Mouse (Mus musculus): Measurements from ENCODE around the gene Kcna1.

Gene Kcna1

DNA sequence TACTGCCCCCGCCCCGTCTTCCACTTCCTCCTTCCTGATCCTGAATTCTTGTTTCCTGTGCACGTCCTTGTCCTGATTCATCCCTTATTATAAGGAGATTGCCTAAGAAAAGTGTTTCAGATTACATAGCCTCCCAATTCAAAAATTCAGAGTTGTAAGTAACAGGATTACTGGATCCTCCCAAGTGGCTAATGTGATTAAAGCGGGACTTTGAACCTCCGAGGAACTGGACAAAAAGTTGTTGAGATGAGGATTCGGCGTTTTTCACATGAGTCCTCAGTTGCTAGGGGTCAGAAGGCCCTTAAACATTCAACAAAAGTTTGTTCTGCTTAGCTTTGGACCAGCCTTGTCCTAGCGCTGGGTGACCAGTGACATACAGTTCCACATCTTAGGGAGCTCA lies at the start of gene Kcna1:
Gene Kcna1, minus strand, starts transcription at position 4 of the 400 bp plus-strand sequence.
- no peak for DNase-seq (ENCODE audit: low spot score in 2 of 2)

DNA sequence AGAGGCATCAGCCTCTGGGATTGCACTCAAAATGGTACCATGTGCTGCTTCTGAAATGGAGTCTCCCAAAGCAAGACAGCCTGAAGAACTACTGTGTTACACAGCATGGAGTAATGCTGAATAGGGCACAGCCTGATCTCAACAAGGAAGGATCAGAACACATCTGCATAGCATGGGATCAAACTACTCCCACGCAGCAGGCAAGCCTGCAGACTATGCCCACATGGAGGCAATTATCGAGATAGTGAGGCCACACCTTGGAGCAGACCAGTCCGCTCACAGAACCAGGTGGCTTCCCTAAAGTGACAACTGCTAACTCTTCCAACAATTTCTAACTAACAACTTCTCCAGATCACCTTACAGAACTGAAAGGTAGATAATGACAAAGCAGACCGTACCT lies 40.9 kb upstream of the Kcna1 start:
- DNase-seq (ENCODE audit: low spot score in 2 of 2), result no peak

DNA sequence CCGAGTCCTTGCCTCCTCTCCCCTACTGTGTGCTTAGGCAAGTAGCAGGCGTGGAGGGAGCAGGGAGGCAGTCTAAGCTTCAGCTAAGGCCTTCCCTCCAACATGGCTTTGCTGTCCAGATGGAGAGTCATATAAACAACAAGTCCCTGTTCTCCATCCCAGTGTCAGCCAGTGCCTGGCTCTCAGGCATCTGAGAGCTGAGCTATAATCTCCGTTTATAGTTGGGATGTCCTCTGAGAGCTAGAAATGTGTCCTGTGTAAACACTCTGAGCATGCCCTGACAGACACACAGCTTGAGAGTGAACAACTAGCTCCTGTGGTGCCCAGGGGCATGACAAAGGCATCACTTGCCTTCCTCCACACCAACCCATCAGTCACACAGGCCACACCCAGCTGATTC lies 39.0 kb upstream of the Kcna1 start:
- DNase-seq (ENCODE audit: low spot score in 2 of 2), result no peak

DNA sequence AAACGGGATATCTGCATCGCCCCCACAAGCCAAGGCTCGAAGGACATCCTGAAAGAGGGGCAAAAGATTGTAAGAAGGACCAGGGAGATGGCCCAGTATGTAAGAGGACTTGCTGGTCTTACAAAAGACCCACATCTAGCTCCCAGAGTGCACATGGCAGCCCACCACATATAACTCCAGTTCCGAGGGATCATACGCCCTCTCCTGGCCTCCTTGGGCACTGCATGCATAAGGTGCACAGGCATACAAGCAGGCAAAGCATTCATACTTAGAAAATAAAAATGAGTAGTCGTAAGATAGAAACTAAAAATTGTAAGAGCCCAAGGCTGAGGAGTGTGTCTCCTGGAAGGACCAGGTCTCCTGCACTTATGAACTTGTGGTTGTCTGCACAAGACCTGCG lies 32.8 kb upstream of the Kcna1 start:
- peak; percentile 33 to 63 for DNase-seq (ENCODE audit: low spot score in 2 of 2)

DNA sequence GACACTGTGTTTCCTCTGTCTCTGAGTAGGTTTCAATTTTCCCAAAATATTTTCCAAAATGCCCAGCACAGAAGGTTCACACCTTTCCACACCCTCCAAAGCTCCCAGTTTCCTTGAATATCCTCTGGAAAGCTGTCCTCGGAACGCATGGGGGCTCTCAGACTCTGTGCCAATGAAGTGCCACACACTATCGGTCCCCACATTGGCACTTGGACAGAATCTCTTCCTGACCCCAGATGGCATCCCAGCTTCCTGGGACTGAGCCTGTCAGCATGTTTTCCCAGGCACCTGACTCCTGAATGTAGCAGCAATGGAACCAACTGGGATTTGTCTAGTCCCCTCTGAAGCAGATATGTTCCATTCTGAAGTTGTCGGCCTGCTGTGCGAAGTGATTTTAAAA lies 20.8 kb upstream of the Kcna1 start:
- DNase-seq (ENCODE audit: low spot score in 2 of 2), result peak in 1 of 2 experiments; percentile 36

DNA sequence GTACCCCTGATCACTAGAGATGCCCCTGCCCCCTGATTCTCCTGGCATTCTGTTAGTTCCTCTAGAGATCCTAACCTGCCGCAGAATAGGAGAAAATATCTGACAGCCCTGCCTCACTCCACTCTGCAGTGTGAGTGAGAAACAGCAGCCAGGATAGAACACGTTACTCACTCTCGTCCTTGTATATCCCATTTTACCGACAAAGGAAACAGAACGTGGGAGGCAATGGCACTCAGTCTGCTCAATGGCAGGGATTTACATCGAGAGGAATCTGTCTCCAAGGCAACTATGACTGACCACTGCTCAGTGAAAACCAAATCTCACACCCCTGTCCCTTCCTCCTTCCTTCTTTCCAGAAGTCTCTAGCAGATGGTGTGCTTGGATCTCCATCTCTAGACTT lies 19.9 kb upstream of the Kcna1 start:
- no peak for DNase-seq (ENCODE audit: low spot score in 2 of 2)

DNA sequence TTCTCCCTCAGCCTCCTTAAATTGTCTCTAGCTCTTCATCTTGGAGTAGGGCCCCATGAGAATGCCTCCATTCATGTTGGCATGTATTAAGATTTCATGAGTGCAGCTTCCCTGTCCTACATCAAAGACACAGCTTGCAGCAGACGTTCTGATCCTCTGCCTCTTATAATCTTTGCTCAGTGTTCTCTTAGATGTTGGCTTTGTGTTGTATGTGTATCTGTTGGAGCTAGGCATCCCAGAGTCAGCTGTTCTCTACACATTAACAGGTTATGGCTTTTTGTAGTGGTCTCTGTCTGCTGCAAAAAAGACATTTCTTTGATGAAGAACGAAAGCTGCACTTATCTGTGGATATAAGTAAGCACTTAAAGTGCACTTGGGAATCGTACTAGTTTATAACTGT lies 18.4 kb upstream of the Kcna1 start:
- no peak for DNase-seq (ENCODE audit: low spot score in 2 of 2)

DNA sequence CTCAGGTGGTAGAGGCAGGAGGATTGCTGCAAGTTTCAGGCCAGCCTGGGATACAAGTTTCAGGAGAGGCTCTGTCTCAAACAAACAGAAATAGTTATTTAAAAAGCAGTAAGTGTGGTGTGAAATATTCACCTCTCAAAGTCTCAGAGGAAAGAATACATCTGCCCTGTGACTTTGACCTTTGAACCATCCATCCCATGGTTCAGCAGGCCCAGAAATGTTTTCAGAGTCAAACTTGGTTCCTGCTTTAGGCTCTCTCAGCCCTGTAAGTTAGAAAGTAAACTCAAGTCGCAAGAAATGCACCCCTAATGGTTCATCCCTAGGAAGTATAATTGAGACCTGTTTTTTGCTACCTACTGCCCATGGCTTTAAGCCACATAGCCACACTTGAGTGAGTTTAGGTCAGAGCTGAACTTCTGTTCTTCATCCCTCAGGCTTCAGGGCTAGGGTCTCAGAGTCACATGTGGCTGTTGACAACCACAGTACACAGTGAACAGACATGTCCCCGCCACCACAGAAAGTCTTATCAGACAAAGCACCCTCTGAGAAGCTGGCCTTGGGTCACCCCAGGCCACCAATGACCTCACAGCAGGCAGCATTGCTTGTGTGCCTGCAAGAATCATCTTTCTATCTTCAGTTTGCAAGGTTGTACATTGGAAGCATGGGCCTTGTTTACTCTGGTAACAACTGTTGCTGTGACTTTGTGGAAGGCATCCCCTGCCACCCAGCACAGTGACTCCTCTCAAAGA lies 11.6 kb upstream of the Kcna1 start:
- DNase-seq (ENCODE audit: low spot score in 2 of 2), result no peak

DNA sequence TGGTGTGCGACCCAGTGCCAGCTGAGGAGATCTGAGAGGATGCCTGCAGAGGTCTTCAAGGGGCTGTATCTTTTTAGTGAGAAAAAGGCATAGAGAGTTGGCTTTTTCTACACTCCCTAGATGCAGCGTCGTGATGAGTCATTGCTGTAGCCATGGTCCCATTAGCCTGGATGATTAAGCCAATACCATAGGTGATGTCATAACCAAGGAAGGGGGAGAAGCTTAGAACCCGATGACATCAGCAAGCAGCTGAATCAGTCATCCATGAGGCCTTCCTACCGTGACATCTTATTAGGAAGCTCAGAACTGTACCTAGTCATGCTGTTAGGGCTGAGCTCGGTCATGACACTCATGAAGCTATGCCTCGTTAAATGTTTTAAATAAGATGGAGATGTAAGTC lies 7.4 kb upstream of the Kcna1 start:
- DNase-seq (ENCODE audit: low spot score in 2 of 2), result no peak

DNA sequence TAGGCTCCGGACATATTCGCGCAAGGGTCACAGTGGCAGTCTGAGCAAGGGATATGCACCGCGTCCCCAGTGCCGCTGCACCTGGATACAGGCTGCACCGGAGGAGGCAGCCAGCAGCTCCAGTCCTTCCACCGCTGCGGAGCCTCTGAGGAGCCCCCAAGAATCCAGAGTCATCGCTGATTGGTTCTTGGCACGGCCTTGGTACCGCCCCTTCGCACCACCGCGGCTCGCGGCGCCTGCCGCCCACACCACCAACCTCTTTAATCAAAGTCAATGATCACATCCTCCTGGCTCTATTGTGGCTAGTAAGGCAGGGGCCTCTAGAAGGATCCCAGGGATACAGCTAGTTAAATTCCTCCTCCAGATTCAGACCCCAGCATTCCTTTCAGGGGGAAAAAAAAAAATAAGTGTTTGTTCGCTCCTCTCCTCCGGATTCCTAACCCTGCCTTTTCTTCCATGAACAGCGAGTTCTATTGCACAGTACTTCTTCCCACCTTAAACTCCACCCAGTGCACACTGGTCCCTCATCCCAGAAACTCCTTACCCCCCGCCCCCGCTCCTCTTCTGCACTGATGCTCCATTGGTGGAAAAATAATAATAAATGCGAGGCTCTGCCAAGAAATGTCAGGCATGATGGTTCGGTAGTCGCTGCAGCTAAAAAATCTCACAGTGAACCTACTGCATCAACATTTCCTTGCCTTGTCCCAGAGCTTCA lies 383 bp downstream of the Kcna1 start:
- DNase-seq (ENCODE audit: low spot score in 2 of 2), result peak; percentile 52 to 66

DNA sequence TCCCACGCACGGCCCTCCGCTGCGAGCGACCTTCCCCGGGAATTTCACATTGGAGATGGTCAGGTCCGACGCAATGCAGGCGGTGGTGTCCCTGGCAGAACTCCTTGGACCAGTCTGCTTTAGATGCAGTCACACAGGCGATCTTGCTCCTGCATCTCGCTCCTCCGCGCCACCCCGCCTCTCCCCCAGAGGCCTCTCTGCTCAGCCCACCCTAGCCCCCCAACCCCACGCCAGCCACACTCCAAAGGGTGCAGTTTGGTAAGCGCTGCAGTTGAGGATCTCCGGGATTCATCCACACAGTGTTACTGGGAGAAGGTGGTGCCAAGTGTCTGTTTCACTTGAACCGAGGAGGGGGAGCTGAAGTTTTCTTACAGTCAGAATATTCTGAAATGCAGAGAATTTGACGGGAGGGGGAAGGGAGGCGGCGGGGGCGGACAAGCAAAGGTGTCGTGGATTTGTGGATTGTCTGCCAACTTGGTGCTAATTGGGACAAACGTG lies 1.1 kb downstream of the Kcna1 start:
- DNase-seq (ENCODE audit: low spot score in 2 of 2), result peak in 1 of 2 experiments; percentile 27

DNA sequence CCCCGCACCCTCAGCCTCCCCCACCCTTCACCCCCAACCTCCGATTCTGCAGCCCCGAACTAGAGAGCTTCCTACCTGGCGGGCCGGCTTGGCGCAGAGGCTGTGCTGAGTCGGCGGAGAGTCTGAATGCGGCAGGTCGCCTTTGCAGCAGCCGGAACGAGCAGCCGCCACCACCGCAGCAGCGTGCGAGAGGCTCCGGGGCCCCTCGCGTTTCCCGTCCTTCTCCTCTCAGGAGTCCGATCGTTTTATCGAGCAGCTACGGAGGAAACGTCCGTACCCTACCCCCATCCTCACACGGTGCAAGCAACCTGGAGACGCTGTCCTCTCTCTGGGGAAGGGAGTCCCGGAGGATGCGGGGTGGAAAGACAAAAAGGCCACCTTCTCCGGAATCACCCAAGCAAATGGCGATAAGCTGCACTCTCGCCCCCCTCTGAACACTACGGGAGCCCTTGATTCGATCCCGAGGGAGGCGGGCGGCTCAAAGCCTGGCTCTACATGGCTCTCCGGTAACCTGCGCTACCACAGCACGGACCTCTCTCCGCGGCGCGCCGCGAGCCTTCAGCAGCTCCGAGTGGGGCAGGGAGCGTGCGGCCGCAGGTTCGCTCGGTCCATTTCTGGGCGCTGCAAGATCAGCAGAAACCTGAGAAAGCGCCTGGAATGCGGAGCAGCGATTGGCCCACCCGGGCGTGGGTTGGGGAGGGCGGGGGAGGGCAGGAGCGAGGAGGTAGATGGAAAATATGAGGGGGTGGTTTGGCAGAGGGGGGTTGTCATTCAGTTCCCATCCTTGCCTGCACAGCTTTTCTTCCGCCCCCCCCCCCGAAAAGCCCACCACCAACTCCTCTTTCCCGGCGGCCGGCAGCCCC lies 1.8 kb downstream of the Kcna1 start:
- DNase-seq (ENCODE audit: low spot score in 2 of 2), result peak in 1 of 2 experiments; percentile 37

DNA sequence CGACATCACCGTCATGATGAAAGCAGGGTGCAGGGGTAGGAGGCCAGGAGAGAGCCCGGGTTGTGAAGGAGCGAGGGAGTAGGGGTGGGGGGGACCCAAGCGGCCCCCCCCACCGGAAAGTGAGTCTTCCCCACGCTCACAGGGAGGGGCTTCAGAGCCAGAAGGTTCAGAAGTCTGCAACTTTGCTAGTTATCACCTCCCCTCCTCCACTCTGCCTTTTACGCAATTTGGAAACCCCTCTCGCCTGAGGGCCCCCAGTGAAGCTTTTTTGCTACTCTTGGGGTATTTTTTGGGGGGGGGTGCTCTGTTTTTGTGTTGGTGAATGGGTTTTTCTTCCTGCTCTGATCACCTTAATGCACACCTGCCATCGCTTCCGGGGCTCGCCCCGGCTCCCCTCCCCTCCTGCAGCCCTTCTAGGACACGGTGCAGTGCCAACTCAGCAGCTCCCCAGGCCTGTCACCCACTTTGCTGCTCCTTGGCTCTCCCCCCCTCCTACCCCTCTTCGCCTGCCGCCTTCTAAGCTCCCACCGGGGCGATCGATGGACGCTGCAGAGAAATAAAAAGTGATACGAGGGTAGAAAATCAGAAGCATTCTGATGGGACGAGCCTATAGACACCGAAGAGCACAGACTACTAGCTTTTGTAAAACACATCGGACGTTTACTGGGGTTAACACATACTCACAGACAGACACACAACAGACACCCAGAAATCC lies 2.7 kb downstream of the Kcna1 start:
- no peak for DNase-seq (ENCODE audit: low spot score in 2 of 2)

DNA sequence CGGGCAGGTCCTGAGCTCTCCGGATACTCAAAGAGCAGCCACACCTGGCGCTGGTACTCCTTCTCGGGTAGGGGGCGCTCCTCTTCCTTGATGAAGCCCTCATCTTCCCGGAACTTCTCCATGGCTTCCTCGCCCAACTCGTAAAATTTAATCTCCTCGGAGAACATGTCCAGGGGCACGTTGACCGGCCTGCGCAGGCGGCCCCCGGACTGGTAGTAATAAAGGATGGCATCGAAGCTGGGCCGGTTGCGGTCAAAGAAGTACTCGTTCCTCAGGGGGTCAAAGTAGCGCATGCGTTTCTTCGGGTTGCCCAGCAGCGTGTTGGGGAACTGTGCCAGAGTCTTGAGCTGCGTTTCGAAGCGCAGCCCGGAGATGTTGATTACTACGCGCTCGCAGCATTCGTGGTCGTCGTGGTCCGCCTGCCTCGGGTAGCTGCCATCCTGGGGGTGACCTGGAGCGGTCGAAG lies 3.3 kb downstream of the Kcna1 start:
- DNase-seq (ENCODE audit: low spot score in 2 of 2), result peak; percentile 35 to 56

DNA sequence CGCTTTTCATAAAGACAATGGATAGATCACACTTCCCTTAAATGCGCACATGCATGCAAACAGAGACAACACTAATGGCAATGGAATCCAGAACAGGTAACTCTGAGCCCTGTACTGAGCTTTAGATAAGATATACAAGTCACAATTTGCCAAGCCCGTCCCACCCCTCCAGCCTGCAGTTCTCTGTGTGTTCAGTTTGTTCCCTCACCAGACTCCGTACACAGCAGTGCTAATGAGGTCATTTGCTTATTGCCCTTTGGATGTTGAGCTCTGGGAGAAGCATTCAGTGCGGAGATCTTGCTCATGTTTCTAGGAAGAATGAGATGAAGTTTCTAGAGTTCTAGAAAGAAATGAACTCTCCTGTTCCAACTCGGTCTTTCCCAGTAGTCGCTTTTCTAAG lies 17.7 kb downstream of the Kcna1 start:
- no peak for DNase-seq (ENCODE audit: low spot score in 2 of 2)

DNA sequence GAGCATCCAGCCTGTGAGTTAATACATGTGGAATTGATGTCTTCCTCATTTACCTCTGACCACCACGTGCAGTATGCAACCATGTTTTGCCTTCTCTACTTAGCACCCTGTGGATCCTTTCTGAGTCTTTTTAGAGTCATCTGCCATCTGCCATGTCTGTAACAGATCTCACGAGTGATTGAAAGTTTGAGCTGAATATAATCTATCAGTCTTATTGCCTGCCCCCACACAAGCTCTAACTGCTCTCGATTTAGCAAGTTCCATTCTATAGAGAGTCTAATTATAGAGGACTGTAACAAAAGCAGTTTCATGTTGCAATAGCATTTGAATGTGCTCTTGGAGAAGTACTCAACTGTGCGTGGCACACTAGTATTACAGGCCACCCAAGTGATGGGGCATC lies 27.7 kb downstream of the Kcna1 start:
- no peak for DNase-seq (ENCODE audit: low spot score in 2 of 2)

DNA sequence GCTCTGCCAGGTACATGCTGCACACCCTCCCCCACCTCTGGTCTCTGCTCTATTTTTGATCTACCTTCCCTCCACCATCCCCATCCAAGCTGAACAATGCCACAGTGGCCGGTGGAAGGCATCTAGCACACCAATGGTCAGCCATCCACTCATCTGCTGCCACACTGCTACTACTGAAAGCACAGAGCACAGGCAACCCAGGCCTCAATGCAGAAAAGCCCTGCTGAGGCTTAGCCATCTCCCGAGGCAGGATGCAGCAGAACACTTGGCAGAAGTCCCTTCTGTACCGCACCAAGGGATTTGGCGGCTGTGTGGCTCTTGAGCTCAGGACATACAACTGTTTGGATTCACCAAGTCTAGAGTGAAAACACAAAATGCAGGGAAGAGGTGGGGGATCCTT lies 35.4 kb downstream of the Kcna1 start:
- DNase-seq (ENCODE audit: low spot score in 2 of 2), result no peak

DNA sequence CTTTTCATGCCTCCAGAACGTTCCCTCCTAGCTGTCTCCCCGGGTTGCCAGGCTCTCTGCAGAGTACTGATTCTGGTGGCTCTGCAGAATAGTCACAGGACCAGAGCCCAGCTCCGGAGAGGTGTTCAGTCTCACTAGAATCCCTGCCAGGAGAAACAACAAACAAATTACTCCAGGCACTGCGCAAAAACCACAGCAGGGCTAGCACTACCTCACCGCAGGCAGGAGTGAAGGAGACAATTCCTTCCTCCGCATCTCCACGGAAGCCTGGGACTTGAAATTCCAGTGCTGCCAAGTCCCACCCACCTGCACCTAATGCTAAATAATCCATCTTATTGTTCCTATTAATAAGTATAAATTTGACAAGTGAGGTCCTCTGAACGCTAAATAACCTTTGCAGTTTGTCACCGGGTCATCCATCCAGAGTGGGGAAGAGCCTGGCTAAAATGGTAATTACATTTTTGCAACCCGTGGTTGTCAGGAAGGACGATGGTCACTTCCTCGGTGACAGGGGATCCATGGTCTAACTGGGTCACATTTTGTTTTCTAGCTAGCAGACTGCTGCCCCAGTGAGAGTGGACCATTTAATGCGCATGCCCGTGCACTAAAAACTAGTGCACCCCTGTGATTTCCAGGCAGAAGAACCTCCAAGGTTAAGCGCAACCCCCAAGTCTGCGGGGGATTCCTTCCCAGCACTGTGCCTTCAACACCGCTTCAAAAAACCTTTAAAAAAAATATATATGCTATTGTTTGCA lies 36.8 kb downstream of the Kcna1 start:
- no peak for DNase-seq (ENCODE audit: low spot score in 2 of 2)

DNA sequence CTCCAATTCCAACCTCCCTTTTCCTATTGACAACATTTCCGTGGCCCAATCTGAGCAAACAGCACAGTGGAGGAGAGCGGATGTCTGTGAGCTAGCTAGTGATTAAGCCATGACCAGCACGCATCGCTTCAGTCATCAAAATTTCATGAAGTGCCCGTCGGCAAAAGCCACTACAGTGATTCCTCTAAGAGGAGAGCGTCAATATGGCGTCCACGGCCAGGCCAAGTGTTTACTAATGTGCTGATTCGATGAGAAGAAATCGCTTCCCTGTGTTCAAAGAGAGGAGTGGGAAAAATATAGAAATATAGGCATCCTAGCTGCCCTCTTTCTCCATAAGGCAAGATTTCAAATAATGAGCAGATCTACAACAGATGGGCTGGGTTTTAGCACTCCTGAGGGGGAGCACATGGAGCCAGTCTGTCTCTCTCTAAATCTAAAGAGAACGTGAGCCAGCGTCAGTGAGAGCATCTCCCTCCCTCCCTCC lies 44.3 kb downstream of the Kcna1 start:
- DNase-seq (ENCODE audit: low spot score in 2 of 2), result no peak

DNA sequence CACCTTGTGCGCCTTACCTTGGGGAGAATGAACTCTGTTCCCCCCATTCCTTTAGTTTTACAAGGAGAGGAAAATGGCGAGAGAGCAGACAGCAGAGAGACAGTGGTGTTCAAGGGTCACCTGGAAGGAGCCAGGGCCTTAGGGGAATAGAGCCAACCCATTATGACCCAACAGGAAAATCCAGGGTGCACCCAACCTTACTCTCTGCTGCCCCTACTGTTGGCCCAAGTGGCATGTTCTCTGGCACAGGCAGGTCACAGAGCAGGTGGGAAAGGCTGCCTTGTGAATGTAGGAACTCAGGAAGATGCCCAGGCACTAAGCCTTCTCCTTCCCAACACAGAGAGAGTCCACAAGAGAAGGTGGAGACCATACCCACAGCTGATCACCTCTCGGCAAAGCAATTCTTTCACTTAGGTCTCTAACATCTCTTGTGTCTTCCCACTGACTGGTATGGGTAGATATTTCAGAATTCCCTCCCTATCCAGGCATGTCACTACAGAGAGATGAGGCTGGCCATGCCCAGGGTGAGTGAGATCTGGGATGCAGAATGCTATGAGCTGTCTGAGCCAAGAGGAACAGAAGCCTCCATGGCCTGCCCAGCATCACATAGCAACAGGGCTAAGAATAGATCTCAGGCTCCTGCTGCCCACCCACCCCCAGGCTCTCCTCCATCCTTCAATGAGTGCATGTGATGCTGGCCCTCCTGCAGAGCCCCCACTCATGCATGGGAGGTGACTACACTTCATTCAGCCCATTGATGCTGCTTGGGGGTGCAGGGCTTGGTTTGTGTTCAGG lies 46.8 kb downstream of the Kcna1 start:
- no peak for DNase-seq (ENCODE audit: low spot score in 2 of 2)
